Mouse (Mus musculus): ENCODE data around the gene Arhgap23. TPM values are rescaled to one million over a fixed set of nuclear protein-coding genes. Genes with fewer than 3 reads are reported as not detected.

Gene Arhgap23
- polyA plus RNA-seq, 2 experiments = 7.3 to 17.5 TPM

- peak overlapping the region; percentile 13; the same call in 1 of the 2 replicates for H3K4me2 ChIP-seq (ENCODE audit: low read depth)
- H3K27ac ChIP-seq = no peak overlapping the region
- DNase-seq (ENCODE audit: low read depth in 3 of 3, low spot score in 3 of 3) (no peak), ATAC-seq (ENCODE audit: insufficient read depth) (no peak)
- WGBS (ENCODE audit: insufficient replicate concordance) = 1% methylated on average over 36 of the region's 36 CpGs
- H3K9me3 ChIP-seq (ENCODE audit: control insufficient read depth, low read length) = no peaks in the 10 kb centered on the region
- H3K9ac ChIP-seq (replicated peaks) = no peak overlapping the region
- TF ChIP-seq CTCF (IDR thresholded peaks at IDR 0.05; ENCODE audit: low read depth) (no peak), EP300 (IDR thresholded peaks at IDR 0.05; ENCODE audit: low read depth) (no peak)
- H3K4me1 ChIP-seq (replicated peaks; ENCODE audit: control insufficient read depth in 2 of 2, insufficient read depth in 2 of 2, low read length in 1 of 2) = 0 out of 4 replicates have a peak, but pooled peaks cover 0 to 2% of the 10 kb centered on the region in 2 experiments
- H3K27me3 ChIP-seq (ENCODE audit: control insufficient read depth, insufficient read depth, low read length) = peaks cover 66% of the 10 kb centered on the region
- H3K36me3 ChIP-seq (replicated peaks; ENCODE audit: control insufficient read depth, insufficient read depth, low read depth) = no peaks in the 10 kb centered on the region
- peak overlapping the region in 1 of 2 experiments; percentile 13; a peak in 1 of 4 replicates for H3K4me3 ChIP-seq (ENCODE audit: insufficient read depth in 1 of 2, low read depth in 2 of 2, low read length in 2 of 2)
These were observed 121.7 kb downstream of the Arhgap23 start for GRCm38 (mm10) chr11:97536835-97537579.

GRCm38 (mm10) chr11:97537580-97538089 lies 122.3 kb downstream of the Arhgap23 start:
- no peak for TF ChIP-seq EP300 (IDR thresholded peaks at IDR 0.05; ENCODE audit: low read depth)
- no peak for TF ChIP-seq CTCF (IDR thresholded peaks at IDR 0.05; ENCODE audit: low read depth)
- Histone ChIP-seq H3K4me2 (ENCODE audit: low read depth) (no peak overlapping the region), H3K9ac (replicated peaks) (no peak overlapping the region), H3K4me3 (ENCODE audit: insufficient read depth in 1 of 2, low read depth in 2 of 2, low read length in 2 of 2) (no peak overlapping the region), H3K27ac (no peak overlapping the region), H3K4me1 (replicated peaks; ENCODE audit: control insufficient read depth in 2 of 2, insufficient read depth in 2 of 2, low read length in 1 of 2) (no peaks in the 10 kb centered on the region), H3K36me3 (replicated peaks; ENCODE audit: control insufficient read depth, insufficient read depth, low read depth) (no peaks in the 10 kb centered on the region), H3K9me3 (ENCODE audit: control insufficient read depth, low read length) (no peaks in the 10 kb centered on the region), H3K27me3 (ENCODE audit: control insufficient read depth, insufficient read depth, low read length) (peaks cover 60% of the 10 kb centered on the region)
- WGBS (ENCODE audit: insufficient replicate concordance) = 39% methylated on average over 12 of the region's 12 CpGs
- no peak for ATAC-seq (ENCODE audit: insufficient read depth)
- DNase-seq (ENCODE audit: low read depth in 3 of 3, low spot score in 3 of 3) = no peak

DNA sequence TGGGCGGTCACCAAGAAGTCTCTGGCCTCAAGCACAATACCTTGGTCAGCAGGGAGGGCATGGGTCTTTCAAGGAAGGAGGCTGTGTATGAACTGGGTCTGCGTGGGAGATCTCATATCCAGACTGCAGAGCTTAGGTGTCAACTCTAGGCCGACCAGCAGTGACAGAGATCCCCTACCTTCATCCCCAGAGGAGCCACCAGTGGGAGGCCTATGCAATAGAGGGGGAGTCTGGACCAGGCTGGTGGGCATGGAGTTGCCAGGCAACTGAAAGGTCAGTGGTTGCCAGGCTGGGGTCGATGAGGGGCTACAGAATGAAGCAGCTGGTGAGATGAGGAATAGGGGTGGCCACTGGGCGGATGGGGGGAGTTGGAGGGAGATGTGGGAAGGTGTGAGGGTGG lies 124.3 kb downstream of the Arhgap23 start:
- no peak for TF ChIP-seq EP300 (IDR thresholded peaks at IDR 0.05; ENCODE audit: low read depth)
- TF ChIP-seq CTCF (IDR thresholded peaks at IDR 0.05; ENCODE audit: low read depth) = no peak
- peaks cover 43% of the 10 kb centered on the region for H3K27me3 ChIP-seq (ENCODE audit: control insufficient read depth, insufficient read depth, low read length)
- DNase-seq (ENCODE audit: low read depth in 3 of 3, low spot score in 3 of 3) = no peak
- no peak overlapping the region for H3K9ac ChIP-seq (replicated peaks)
- ATAC-seq (ENCODE audit: insufficient read depth) = no peak
- no peaks in the 10 kb centered on the region for H3K36me3 ChIP-seq (replicated peaks; ENCODE audit: control insufficient read depth, insufficient read depth, low read depth)
- H3K27ac ChIP-seq = no peak overlapping the region
- no peak overlapping the region for H3K4me2 ChIP-seq (ENCODE audit: low read depth)
- H3K4me1 ChIP-seq (replicated peaks; ENCODE audit: control insufficient read depth in 2 of 2, insufficient read depth in 2 of 2, low read length in 1 of 2) = no peaks in the 10 kb centered on the region
- WGBS (ENCODE audit: insufficient replicate concordance) = 51% methylated on average over 5 of the region's 5 CpGs
- no peaks in the 10 kb centered on the region for H3K9me3 ChIP-seq (ENCODE audit: control insufficient read depth, low read length)
- no peak overlapping the region for H3K4me3 ChIP-seq (ENCODE audit: insufficient read depth in 1 of 2, low read depth in 2 of 2, low read length in 2 of 2)

DNA sequence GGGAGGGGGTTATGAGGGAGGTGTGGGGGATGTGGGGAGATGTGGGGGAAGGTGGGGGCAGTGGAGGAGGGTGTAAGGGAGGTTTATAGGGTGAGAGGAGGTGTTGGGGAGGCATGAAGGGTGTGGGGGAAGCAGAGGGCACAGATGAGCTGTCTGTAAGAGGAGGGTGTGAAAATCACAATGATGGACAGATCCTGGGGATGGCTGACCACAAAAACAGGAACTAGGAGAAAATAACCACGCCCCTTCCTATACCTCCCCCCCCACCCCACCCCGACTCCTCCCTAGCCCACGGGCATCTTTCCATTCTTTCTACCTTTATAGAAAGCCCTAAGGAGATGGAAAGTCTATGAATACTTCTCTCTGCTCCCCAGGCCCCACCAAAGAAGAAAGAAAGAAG lies 124.8 kb downstream of the Arhgap23 start:
- DNase-seq (ENCODE audit: low read depth in 3 of 3, low spot score in 3 of 3) (no peak), ATAC-seq (ENCODE audit: insufficient read depth) (no peak)
- H3K4me1 ChIP-seq (replicated peaks; ENCODE audit: control insufficient read depth in 2 of 2, insufficient read depth in 2 of 2, low read length in 1 of 2) = no peaks in the 10 kb centered on the region
- no peak overlapping the region for H3K4me3 ChIP-seq (ENCODE audit: insufficient read depth in 1 of 2, low read depth in 2 of 2, low read length in 2 of 2)
- H3K27me3 ChIP-seq (ENCODE audit: control insufficient read depth, insufficient read depth, low read length) = peaks cover 41% of the 10 kb centered on the region
- H3K4me2 ChIP-seq (ENCODE audit: low read depth) = no peak overlapping the region
- H3K27ac ChIP-seq = no peak overlapping the region
- H3K36me3 ChIP-seq (replicated peaks; ENCODE audit: control insufficient read depth, insufficient read depth, low read depth) = no peaks in the 10 kb centered on the region
- H3K9me3 ChIP-seq (ENCODE audit: control insufficient read depth, low read length) = no peaks in the 10 kb centered on the region
- 9% methylated on average over 3 of the region's 3 CpGs for WGBS (ENCODE audit: insufficient replicate concordance)
- no peak for TF ChIP-seq CTCF (IDR thresholded peaks at IDR 0.05; ENCODE audit: low read depth)
- TF ChIP-seq EP300 (IDR thresholded peaks at IDR 0.05; ENCODE audit: low read depth) = no peak
- H3K9ac ChIP-seq (replicated peaks) = no peak overlapping the region

GRCm38 (mm10) chr11:97540604-97541003 lies 125.3 kb downstream of the Arhgap23 start:
- 33% methylated on average over 3 of the region's 3 CpGs for WGBS (ENCODE audit: insufficient replicate concordance)
- peaks cover 41% of the 10 kb centered on the region for H3K27me3 ChIP-seq (ENCODE audit: control insufficient read depth, insufficient read depth, low read length)
- H3K9ac ChIP-seq (replicated peaks) = no peak overlapping the region
- H3K4me2 ChIP-seq (ENCODE audit: low read depth) = no peak overlapping the region
- H3K27ac ChIP-seq = no peak overlapping the region
- H3K4me1 ChIP-seq (replicated peaks; ENCODE audit: control insufficient read depth in 2 of 2, insufficient read depth in 2 of 2, low read length in 1 of 2) = no peaks in the 10 kb centered on the region
- TF ChIP-seq EP300 (IDR thresholded peaks at IDR 0.05; ENCODE audit: low read depth) (no peak), CTCF (IDR thresholded peaks at IDR 0.05; ENCODE audit: low read depth) (no peak)
- ATAC-seq (ENCODE audit: insufficient read depth) (no peak), DNase-seq (ENCODE audit: low read depth in 3 of 3, low spot score in 3 of 3) (no peak)
- no peaks in the 10 kb centered on the region for H3K36me3 ChIP-seq (replicated peaks; ENCODE audit: control insufficient read depth, insufficient read depth, low read depth)
- no peak overlapping the region for H3K4me3 ChIP-seq (ENCODE audit: insufficient read depth in 1 of 2, low read depth in 2 of 2, low read length in 2 of 2)
- H3K9me3 ChIP-seq (ENCODE audit: control insufficient read depth, low read length) = no peaks in the 10 kb centered on the region
